Mouse (Mus musculus) heart, postnatal 14 days (tissue): ENCODE results near the gene Sh3tc1. TPM values are rescaled to one million over a fixed set of nuclear protein-coding genes. Genes with fewer than 3 reads are reported as not detected.
A peak's percentile ranks its signal among the peaks of the same experiment; 100 is the strongest.

Source experiments
- DNase-seq, 2 experiments: peaks; one replicate each; pipeline ENCODE4 v3.0.0; 2021 to 2022
- intact Hi-C: fragments of 180-260 bp; cut with DNase I; formaldehyde crosslinking; loops from one replicate; pipeline ENCODE4 v1.15.1; 2025
- long read RNA-seq, 2 experiments: library from polyadenylated mRNA; stranded (forward); transcript quantifications; one replicate each; pipeline ENCODE4 v2.0.0; 2021
- total RNA-seq, 2 experiments: library from RNA; stranded (reverse); gene quantifications; 2 replicates each; pipeline ENCODE4 v1.2.3; 2021

Gene Sh3tc1
- 10 to 100 TPM in 1 of 2 experiments, 1 to 10 TPM in 1; 9.8 to 10.6 TPM for total RNA-seq
- long read RNA-seq, experiment 1, full-length matches to known transcripts = 16 of 24 reads
- long read RNA-seq, experiment 1, partial matches to known transcripts = 4 of 24 reads
- long read RNA-seq, experiment 1, other reads (novel, unspliced or antisense) = 4 of 24 reads
- long read RNA-seq, experiment 2, full-length matches to known transcripts = 10 of 17 reads
- long read RNA-seq, experiment 2, partial matches to known transcripts = 1 of 17 reads
- long read RNA-seq, experiment 2, other reads (novel, unspliced or antisense) = 6 of 17 reads

- intact Hi-C loops = no loop called here
- peak; percentile 40 to 58 for DNase-seq
Measured at GRCm38 (mm10) chr5:35739536-35740278, at the start of gene Sh3tc1. TSS of gene Sh3tc1 (minus strand) at chr5:35739987.

- DNase-seq = no peak
- intact Hi-C loops = no loop called here
Measured at GRCm38 (mm10) chr5:35788719-35789118, 48.9 kb upstream of the Sh3tc1 start.

- no peak for DNase-seq
- intact Hi-C loops = no loop called here
Measured at GRCm38 (mm10) chr5:35787847-35788246, 48.1 kb upstream of the Sh3tc1 start.

- no peak for DNase-seq
- intact Hi-C loops = no loop called here
Measured at GRCm38 (mm10) chr5:35785853-35786252, 46.1 kb upstream of the Sh3tc1 start.

- no peak for DNase-seq
- intact Hi-C loops = no loop called here
Measured at GRCm38 (mm10) chr5:35782648-35783180, 42.9 kb upstream of the Sh3tc1 start.

- DNase-seq = no peak
- intact Hi-C loops = no loop called here
Measured at GRCm38 (mm10) chr5:35781116-35781515, 41.3 kb upstream of the Sh3tc1 start.

- intact Hi-C loops = no loop called here
- no peak for DNase-seq
Measured at GRCm38 (mm10) chr5:35774137-35774424, 34.3 kb upstream of the Sh3tc1 start.

- peak; percentile 48 to 55 for DNase-seq
- intact Hi-C loops = no loop called here
Measured at GRCm38 (mm10) chr5:35773274-35774136, 33.7 kb upstream of the Sh3tc1 start.

- intact Hi-C loops = no loop called here
- peak; percentile 55 to 70 for DNase-seq
Measured at GRCm38 (mm10) chr5:35770891-35771663, 31.3 kb upstream of the Sh3tc1 start.

- no peak for DNase-seq
- intact Hi-C loops = no loop called here
Measured at GRCm38 (mm10) chr5:35770246-35770645, 30.5 kb upstream of the Sh3tc1 start.

GRCm38 (mm10) chr5:35768997-35769396 is 29.2 kb upstream of the Sh3tc1 start:
- intact Hi-C loops = no loop called here
- no peak for DNase-seq

- intact Hi-C loops = no loop called here
- no peak for DNase-seq
Measured at GRCm38 (mm10) chr5:35768525-35768924, 28.7 kb upstream of the Sh3tc1 start.

GRCm38 (mm10) chr5:35765909-35766308 is 26.1 kb upstream of the Sh3tc1 start:
- DNase-seq = no peak
- intact Hi-C loops = no loop called here

GRCm38 (mm10) chr5:35762850-35763249 is 23.1 kb upstream of the Sh3tc1 start:
- no peak for DNase-seq
- intact Hi-C loops = no loop called here

GRCm38 (mm10) chr5:35762388-35762787 is 22.6 kb upstream of the Sh3tc1 start:
- DNase-seq = peak; percentile 78 to 83
- intact Hi-C loops = no loop called here

GRCm38 (mm10) chr5:35761323-35761722 is 21.5 kb upstream of the Sh3tc1 start:
- DNase-seq = no peak
- intact Hi-C loops = no loop called here

- peak in 1 of 2 experiments; percentile 34 for DNase-seq
- intact Hi-C loops = loop anchor here (5.0 kb wide), 1 partner anchor 161 kb away; no protein-coding TSS in a partner anchor
Measured at GRCm38 (mm10) chr5:35758081-35759053, 18.6 kb upstream of the Sh3tc1 start.

GRCm38 (mm10) chr5:35757639-35758001 is 17.8 kb upstream of the Sh3tc1 start, which contains the start of gene Ablim2:
TSS of gene Ablim2 (plus strand) at chr5:35757880.
- DNase-seq = peak; percentile 85 to 89
- intact Hi-C loops = loop anchor here (2.0 to 5.0 kb wide), 2 partner anchors 39 to 160 kb away; no protein-coding TSS in a partner anchor
